Mouse (Mus musculus) urinary bladder, postnatal 10 days (tissue): ENCODE results near the gene Tmem87b.

Experiments used
- DNase-seq: peaks from one replicate; pipeline ENCODE4 v3.0.0; 2022; ENCODE audit warnings: low spot score

The Tmem87b gene

DNA sequence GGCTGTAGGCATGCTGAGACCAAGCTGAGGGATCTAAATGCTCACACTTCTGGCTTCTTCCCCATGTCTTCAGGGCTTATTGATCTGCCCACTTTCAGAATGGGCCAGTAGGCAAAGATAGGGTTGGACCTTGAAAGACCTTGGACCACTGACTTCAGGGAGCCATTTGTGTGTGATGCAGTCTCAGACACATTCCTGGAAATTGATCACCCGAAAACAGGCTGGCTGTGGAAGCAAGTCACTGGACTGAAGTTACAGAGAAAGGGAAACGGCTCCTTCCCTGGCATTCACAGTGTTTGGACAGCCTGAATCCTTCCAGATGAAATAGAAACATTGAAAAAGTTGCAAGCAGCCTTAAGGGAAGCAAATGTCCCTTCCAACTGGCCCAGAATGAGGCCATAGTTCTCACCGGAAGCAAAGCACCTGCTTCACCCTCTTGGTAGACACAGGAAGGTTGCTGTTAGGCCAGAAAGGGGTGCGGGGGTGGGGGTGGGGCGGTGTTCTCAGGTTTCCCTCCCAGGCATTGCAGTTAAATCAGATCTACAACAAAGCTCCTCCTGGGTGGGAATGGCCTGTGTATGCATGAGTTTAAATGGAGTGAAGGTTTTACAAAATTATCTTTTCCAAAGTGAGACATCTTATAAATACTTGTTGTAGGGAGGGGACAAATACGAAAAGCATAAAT, 70.1 kb downstream of the Tmem87b start:
- no peak for DNase-seq

DNA sequence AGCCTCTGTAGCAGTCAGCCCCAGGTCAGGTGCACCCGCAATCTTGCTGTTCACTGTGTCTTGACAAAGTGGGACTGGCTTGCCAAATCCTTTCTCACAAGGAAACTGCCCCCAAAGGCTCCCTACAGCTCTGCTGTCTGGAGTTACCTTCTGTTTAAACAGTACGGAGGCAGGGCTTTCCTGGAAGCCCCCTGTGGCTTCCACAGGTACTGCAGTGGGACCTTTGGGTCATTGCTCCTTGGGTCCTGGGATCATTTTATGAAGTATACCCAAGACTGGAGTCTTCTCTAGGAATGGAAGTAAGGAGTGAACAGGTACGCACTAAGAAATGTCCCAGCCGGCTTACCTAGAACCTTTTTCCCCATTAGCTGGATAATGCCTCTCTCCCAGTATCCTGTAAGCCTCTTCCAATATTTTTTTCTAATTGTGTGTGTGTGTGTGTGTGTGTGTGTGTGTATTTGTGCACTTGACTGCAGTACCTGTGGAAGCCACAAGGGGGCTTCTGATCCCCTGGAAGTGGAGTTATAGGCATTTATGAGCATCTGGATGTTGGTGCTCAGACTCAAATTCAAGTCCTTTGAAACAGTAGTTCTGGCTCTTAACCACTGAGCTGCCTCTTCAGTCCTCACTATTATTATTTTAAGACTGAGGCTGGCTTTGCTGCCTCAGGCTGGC, 72.9 kb downstream of the Tmem87b start:
- no peak for DNase-seq

DNA sequence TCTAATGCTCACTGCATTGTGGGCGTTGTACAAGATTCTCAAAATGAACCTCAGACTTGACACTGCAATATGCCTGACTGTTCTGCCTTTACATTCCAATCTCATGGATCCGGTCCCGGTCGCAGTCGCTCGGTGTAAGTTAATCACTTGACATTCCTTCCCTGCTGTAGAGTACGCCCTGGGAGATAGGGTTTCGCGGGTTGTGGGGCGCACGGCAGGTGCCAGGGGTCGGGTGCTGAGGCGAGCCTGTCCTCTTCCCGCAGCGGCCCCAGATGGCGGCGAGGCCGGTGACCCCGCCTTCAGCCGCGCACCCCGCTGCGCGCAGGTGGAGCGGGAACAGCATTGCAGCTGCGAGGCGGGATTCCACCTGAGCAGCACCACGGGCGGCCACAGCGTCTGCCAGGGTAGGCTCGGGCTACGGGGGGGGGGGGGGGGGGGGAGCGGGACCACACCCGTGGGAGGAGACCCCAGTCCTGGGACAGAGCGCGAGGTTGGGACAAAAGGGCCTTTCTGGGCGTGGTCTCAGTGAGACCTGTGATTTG, 74.3 kb downstream of the Tmem87b start:
- DNase-seq: no peak

GRCm38 (mm10) chr2:128902843-128903242, 84.9 kb downstream of the Tmem87b start:
- no peak for DNase-seq

- no peak for DNase-seq
These were observed 85.7 kb downstream of the Tmem87b start for GRCm38 (mm10) chr2:128903661-128904060.
